Mouse (Mus musculus): ENCODE measurements around the gene Mapt. TPM values are rescaled to one million over a fixed set of nuclear protein-coding genes. Genes with fewer than 3 reads are reported as not detected.

Mapt gene
- total RNA-seq, 2 experiments from 2014 or later = 312 to 318 TPM

DNA sequence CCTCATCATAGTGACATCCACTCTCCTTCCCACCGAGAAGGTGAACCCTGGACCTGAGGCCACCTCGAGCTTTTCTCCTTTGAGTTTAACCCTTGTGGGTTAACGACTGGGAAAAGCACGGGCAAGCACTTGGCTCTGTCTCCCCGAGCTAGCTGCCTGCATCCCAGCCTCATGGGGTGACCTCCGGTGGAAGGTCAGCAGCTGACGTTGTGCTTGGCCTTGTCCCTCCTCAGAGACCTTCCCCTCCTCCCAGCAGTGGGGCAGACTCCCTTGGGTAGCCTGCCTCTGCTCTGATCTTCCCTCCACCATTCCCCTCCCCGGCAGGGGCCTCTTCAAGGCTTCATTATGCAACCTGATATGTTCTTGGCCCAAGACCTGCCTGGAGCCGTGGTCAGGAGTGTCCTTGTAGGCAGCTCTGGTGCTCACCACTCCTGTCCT is 38.2 kb downstream of the Mapt start:
- Histone ChIP-seq H3K4me3 (no peak overlapping the region), H3K27ac (peak overlapping the region; percentile 92)
- no peak for DNase-seq (ENCODE audit: low spot score in 2 of 2)
- no peak for TF ChIP-seq CTCF (conservative IDR thresholded peaks at IDR 0.05)

GRCm38 (mm10) chr11:104270452-104270851 is 39.3 kb downstream of the Mapt start:
- no peak for DNase-seq (ENCODE audit: low spot score in 2 of 2)
- no peak for TF ChIP-seq CTCF (conservative IDR thresholded peaks at IDR 0.05)
- H3K4me3 ChIP-seq = no peak overlapping the region
- H3K27ac ChIP-seq = peak overlapping the region; percentile 92

DNA sequence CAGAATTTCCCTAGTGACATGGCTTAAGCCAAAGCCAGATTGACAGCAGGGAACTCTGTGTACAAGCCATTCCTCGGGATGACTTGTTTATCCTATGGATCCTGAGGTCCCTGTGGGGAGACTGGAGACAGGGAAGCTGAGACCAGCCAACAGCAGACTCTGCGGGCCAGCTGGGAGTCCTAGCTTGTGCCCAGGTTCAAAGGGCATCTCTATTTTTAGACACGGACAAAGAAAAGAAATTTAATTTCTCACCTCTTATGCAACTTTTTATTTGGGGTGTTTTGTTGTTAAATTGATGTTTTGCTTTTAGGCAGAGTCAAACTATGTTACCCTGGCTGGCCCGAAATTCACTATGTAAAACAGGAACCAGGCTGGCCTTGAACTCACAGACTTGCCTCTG is 39.7 kb downstream of the Mapt start:
- H3K4me3 ChIP-seq = no peak overlapping the region
- no peak for DNase-seq (ENCODE audit: low spot score in 2 of 2)
- no peak for TF ChIP-seq CTCF (conservative IDR thresholded peaks at IDR 0.05)
- H3K27ac ChIP-seq = peak overlapping the region; percentile 92

GRCm38 (mm10) chr11:104271876-104272275 is 40.7 kb downstream of the Mapt start:
- H3K27ac ChIP-seq = peak overlapping the region; percentile 92
- no peak overlapping the region; the same call in 1 of the 2 replicates for H3K4me3 ChIP-seq
- DNase-seq (ENCODE audit: low spot score in 2 of 2) = peak in 1 of 2 experiments; percentile 52
- no peak for TF ChIP-seq CTCF (conservative IDR thresholded peaks at IDR 0.05)

GRCm38 (mm10) chr11:104272352-104272751 is 41.2 kb downstream of the Mapt start:
- TF ChIP-seq CTCF (conservative IDR thresholded peaks at IDR 0.05) = no peak
- DNase-seq (ENCODE audit: low spot score in 2 of 2) = peak; percentile 87 to 89
- Histone ChIP-seq H3K27ac (peak overlapping the region; percentile 92), H3K4me3 (no peak overlapping the region; the same call in 1 of the 2 replicates)

DNA sequence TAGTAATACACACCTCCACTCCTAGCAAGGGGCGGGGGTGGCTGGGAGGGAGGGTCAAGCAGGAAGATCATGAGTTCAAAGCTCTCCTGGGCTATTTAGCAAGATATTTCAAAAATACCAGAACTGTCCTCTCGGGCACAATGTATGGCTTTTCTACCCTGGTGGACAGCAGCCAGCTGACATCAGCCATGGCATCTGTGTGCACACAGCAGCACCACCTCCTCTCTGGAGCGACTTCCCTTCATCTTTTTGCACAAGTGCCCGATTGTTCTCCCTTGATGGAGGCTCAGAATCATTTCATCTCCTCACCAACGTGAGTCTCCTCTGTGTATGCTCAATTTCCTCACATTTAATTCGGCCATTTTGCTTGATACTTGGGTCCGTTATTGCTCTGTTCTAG is 44.6 kb downstream of the Mapt start:
- 0 out of 2 replicates have a peak, but pooled peaks have one; percentile 4 for TF ChIP-seq CTCF (conservative IDR thresholded peaks at IDR 0.05)
- Histone ChIP-seq H3K27ac (peak overlapping the region; percentile 81), H3K4me3 (no peak overlapping the region)
- no peak for DNase-seq (ENCODE audit: low spot score in 2 of 2)

- peak; percentile 91 for TF ChIP-seq CTCF (conservative IDR thresholded peaks at IDR 0.05)
- H3K27ac ChIP-seq = peak overlapping the region; percentile 81
- DNase-seq (ENCODE audit: low spot score in 2 of 2) = peak; percentile 64 to 76
- no peak overlapping the region for H3K4me3 ChIP-seq
Observed at GRCm38 (mm10) chr11:104278222-104278621, 47.0 kb downstream of the Mapt start.

DNA sequence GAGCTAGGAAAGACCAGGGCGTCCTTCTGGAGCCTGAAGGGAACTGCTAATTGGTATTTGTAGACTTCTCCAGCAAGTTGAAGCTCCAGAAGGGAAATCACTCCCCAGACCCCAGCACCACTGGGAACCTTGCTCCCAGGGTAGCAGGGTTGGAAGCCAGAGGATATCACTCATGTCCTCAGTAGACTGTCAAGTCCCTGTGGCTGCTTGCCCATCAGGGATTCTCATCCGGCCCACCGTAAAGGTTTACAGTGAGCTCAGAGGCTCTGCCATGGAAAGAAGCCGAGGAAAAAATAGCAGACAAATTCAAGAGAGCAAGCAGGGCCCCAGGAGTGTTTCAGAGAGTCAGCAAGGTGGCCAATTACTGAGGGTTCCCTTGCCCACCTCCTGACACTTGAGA is 47.9 kb downstream of the Mapt start:
- H3K27ac ChIP-seq = peak overlapping the region; percentile 81

DNA sequence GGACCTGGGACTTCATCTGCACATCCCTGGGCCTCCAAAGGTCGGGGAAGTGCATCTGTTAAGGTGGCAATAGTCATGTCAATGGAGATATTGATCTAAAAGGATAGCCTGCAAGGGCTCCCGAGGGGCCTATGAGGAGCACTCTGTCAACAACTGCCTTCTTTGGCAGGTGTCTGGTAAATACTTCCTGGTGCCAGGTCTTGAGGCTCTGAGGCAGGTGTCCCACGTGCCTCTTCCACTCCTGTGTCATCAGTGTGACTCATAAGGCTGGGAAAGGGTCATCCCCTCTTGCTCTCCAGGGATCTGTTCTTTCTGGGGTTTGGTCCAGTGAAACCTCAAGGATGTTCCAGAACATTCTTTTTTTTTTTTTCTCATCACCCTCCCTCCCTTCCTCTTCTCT is 48.3 kb downstream of the Mapt start:
- no peak for DNase-seq (ENCODE audit: low spot score in 2 of 2)
- H3K27ac ChIP-seq = peak overlapping the region; percentile 81; the same call in 1 of the 2 replicates
- no peak for TF ChIP-seq CTCF (conservative IDR thresholded peaks at IDR 0.05)
- H3K4me3 ChIP-seq = no peak overlapping the region

More for the DNA sequence above, 47.9 kb downstream of the Mapt start:
- DNase-seq (ENCODE audit: low spot score in 2 of 2) = no peak
- TF ChIP-seq CTCF (conservative IDR thresholded peaks at IDR 0.05) = no peak
- H3K4me3 ChIP-seq = no peak overlapping the region

- H3K27ac ChIP-seq = no peak overlapping the region
- TF ChIP-seq CTCF (conservative IDR thresholded peaks at IDR 0.05) = no peak
- H3K4me3 ChIP-seq = no peak overlapping the region
- DNase-seq (ENCODE audit: low spot score in 2 of 2) = no peak
Observed at GRCm38 (mm10) chr11:104281501-104281900, 50.3 kb downstream of the Mapt start.

DNA sequence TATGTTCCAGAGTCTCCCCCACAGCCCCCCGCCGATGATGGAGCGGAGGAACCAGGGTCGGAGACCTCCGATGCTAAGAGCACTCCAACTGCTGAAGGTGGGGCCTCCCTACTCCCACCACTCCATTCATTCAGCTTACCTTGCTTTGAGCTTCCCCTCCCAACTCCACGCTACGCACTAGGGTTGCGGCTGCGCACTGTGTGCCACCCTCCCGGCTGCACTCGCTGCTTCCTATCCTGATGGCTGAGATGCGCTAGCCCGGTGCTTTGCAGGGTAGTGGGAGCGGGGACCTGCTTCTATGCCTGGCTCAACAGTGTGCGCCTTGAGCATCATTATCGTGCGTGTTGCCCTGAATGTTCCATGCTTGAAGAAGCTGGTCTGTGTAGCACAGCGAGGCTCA is 55.9 kb downstream of the Mapt start:
- H3K27ac ChIP-seq = peak overlapping the region; percentile 91; the same call in 1 of the 2 replicates

DNA sequence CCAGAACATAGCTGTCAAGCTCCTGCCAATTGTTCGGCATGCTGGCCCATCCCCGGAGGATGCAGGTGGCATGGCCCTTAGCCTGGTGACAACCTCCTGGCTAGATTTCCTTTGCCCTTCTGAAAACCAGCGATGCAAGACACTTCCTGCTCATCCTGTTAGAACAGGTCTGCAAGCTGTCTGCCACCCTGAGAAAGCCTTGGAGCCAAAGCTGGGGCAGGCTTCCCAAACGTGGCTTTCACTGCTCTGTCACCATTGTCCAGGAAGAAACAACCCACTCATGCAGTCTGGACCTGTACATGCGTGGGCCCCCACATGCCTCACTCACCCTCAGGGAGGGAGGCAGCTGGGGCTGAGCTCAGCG is 57.6 kb downstream of the Mapt start:
- no peak for TF ChIP-seq CTCF (conservative IDR thresholded peaks at IDR 0.05)
- Histone ChIP-seq H3K4me3 (no peak overlapping the region), H3K27ac (peak overlapping the region; percentile 91)
- peak in 1 of 2 experiments; percentile 56 for DNase-seq (ENCODE audit: low spot score in 2 of 2)

More for the DNA sequence above, 55.9 kb downstream of the Mapt start:
- TF ChIP-seq CTCF (conservative IDR thresholded peaks at IDR 0.05) = no peak
- no peak for DNase-seq (ENCODE audit: low spot score in 2 of 2)
- no peak overlapping the region for H3K4me3 ChIP-seq

DNA sequence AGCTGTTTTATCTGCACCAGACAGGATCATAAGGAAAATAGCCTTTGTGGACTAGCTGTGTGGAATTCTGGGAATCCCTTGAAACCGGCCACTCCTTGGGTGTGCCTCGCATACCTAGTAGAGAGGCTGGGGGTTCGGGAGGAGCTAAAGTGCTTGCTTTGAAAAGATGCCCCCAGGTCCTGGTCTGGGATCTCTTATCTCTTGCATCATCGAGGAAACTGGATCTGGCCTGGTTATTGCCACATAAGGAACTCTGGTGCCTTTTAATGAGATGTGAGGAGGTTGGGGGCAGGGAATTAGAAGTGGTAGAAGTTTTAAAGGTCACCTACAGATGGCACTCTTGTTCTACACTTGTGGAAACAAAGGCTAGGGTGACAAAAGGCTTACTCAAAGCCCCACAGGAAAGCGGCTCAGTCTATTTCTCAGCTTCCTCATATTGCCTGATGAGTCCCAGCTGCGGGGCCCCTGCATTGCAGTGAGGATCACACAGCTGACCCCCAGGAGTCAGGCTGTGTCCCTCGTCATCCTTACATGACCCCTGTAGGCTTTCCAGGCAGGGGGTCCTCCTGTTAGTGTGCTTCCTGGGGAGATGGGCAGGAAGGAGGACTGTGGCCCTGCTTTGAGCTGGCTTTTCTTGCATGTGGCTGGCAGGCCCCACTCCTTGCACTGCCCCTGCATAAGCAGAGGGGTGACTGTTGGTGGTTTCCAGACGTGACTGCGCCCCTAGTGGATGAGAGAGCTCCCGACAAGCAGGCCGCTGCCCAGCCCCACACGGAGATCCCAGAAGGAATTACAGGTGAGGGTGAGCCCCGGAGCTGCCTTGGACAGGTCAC is 58.2 kb downstream of the Mapt start:
- TF ChIP-seq CTCF (conservative IDR thresholded peaks at IDR 0.05) = peak; percentile 80
- no peak overlapping the region for H3K4me3 ChIP-seq
- peak overlapping the region; percentile 91 for H3K27ac ChIP-seq
- peak; percentile 55 to 65 for DNase-seq (ENCODE audit: low spot score in 2 of 2)
